Mouse (Mus musculus) erythroblast, embryonic 14.5 days (primary cell): Measurements from ENCODE around the gene Txndc9. TPM values are rescaled to one million over a fixed set of nuclear protein-coding genes. Genes with fewer than 3 reads are reported as not detected.

Source experiments
- H3K27me3 ChIP-seq: 2 replicates; pipeline ENCODE4 v1.6.1; 2012; ENCODE audit warnings: inconsistent platforms; ENCODE audit not compliant: control insufficient read depth
- H3K36me3 ChIP-seq: 2 replicates; pipeline ENCODE4 v1.6.1; 2012; ENCODE audit warnings: mild to moderate bottlenecking, inconsistent platforms; ENCODE audit not compliant: control insufficient read depth
- H3K4me1 ChIP-seq: 2 replicates; pipeline ENCODE4 v1.6.1; 2012; ENCODE audit warnings: inconsistent platforms; ENCODE audit not compliant: control insufficient read depth
- H3K4me3 ChIP-seq: replicated peaks from 2 replicates; pipeline ENCODE3; 2012; ENCODE audit warnings: moderate library complexity, mild to moderate bottlenecking, inconsistent platforms
- H3K9me3 ChIP-seq: 2 replicates; pipeline ENCODE4 v1.6.1; 2012; ENCODE audit warnings: low read length, inconsistent platforms, mixed read lengths; ENCODE audit not compliant: control insufficient read depth
- GATA1 ChIP-seq: IDR thresholded peaks from 2 replicates; pipeline ENCODE4 v1.6.1; 2012; ENCODE audit warnings: low read length, inconsistent platforms, mixed read lengths
- TAL1 ChIP-seq: IDR thresholded peaks from 3 replicates; pipeline ENCODE4 v1.6.1; 2012; ENCODE audit warnings: low read length, inconsistent platforms, mixed read lengths
- polyA plus RNA-seq: library from polyadenylated mRNA; stranded (reverse); fragments of >175 nt; gene quantifications from 2 replicates; pipeline ENCODE4 v1.2.3, GENCODE M21; 2012

Txndc9 gene
- 0.46 and 1.1 TPM in 2 replicates for polyA plus RNA-seq

DNA sequence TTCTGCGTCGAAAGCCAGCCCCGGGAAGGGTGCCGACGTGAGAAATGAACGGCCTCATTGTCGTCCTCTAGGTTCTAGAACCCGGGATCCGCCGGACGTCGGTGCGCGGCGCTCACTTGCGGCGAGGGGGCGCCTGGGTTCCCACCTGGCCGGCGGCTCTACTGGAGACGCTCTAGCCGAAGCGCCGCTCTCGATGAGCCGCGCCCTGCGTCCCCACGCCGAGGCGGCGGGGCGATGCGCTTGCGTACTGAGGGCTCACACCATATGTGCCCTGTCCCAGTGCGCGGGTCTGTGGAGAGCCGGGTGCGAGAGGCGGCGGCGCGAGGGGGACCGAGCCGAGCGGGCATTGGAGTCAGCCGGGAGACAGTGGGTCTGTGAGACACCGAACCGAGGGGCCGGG, at the start of gene Txndc9, which contains the start of gene Eif5b:
TSS of gene Txndc9 (minus strand) at position 27 of the 400 bp plus-strand sequence.
TSS of gene Eif5b (plus strand) at position 144 of the 400 bp plus-strand sequence.
- Histone ChIP-seq H3K4me3 (peak within 1 kb of the TSS; percentile 93), H3K27me3 (no peaks in the 10 kb centered on the region), H3K4me1 (peaks cover 60% of the 10 kb centered on the region), H3K36me3 (peaks cover 49% of the 10 kb centered on the region), H3K9me3 (no peaks in the 10 kb centered on the region)
- TF ChIP-seq GATA1 (no peak), TAL1 (no peak)

DNA sequence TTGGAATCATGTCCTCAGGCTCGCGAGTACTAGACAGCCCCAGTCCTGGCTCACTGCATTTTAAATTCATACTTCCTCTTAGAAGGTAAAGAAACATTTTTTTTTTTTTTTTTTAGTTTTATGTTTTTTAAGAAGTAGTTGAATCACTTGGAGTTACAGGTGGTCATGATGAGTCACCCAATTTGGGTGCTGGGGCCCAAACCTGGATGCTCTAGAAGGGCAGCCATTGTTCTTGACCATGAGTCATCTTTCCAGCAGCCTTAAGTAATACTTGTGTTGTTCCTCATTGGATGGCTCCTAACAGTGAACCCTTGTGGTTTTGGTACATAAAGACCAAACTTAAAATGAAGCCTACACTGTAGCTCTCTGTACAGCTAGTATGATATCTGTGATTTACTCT, 41.2 kb upstream of the Txndc9 start:
- Histone ChIP-seq H3K4me3 (no peak overlapping the region), H3K4me1 (no peaks in the 10 kb centered on the region), H3K27me3 (no peaks in the 10 kb centered on the region), H3K9me3 (no peaks in the 10 kb centered on the region), H3K36me3 (peaks cover 99% of the 10 kb centered on the region)
- TF ChIP-seq GATA1 (no peak), TAL1 (no peak)

DNA sequence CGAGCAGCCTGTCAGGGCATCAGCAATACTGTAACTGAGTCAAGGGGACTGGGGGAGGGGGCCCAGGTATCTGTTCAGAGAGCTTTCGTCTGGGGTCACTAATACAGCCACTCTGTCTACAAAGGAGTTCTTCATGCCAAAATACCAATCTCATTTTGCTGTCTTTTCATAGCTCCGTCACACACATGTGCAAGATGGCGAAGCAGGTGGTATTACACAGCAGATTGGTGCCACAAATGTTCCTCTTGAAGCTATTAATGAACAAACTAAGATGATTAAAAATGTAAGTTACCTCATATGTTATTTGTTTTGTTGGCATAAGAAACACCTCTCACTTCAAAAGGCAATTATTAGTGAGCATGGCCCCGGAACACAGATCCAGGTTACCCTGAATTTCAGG, 39.7 kb upstream of the Txndc9 start:
- peaks cover 99% of the 10 kb centered on the region for H3K36me3 ChIP-seq
- H3K4me1 ChIP-seq = no peaks in the 10 kb centered on the region
- H3K4me3 ChIP-seq = no peak overlapping the region
- H3K9me3 ChIP-seq = no peaks in the 10 kb centered on the region
- TF ChIP-seq TAL1 (no peak), GATA1 (no peak)
- H3K27me3 ChIP-seq = no peaks in the 10 kb centered on the region

DNA sequence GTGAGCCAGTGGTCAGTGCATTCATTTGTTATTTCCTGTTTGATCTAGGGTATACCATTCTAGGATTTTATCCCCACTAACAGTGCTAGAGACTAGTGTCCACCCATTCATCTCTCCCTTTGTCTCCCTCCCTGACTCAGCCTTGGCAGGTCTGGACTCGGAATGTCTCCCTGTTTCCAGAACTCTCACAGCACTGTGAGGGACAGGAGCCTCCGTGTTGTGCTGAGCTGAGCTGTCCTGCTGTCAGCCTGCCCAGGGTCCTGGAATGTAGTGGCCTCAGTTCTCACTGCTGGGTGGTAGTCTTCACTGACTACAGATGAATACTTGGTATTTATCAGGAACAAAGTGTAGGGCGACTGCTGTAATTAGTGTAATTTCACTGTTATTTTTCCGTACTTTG, 37.8 kb upstream of the Txndc9 start:
- no peak overlapping the region for H3K4me3 ChIP-seq

DNA sequence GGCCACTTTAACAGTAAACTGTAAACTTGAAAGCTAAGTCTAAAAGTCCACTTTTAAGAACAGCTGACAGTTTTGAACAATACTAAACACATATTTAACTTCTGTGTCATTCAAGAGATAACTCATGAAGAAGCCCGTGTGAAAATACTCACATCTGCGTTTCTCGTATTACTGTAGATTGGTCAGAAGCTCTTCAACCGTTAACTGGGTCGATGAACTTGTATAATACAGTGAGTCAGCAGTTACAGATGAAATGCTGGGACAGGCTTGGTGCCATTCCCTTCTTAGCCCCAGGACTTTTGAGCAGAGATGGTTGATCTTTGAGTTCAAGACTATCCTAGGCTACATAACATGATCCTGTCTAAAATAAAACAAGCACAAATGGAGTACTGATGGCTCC, 33.7 kb upstream of the Txndc9 start:
- no peaks in the 10 kb centered on the region for H3K9me3 ChIP-seq
- H3K36me3 ChIP-seq = peaks cover 94% of the 10 kb centered on the region
- H3K4me1 ChIP-seq = no peaks in the 10 kb centered on the region
- no peak overlapping the region for H3K4me3 ChIP-seq
- TF ChIP-seq GATA1 (no peak), TAL1 (no peak)
- H3K27me3 ChIP-seq = no peaks in the 10 kb centered on the region

More for the DNA sequence above, 37.8 kb upstream of the Txndc9 start:
- H3K9me3 ChIP-seq = no peaks in the 10 kb centered on the region
- H3K4me1 ChIP-seq = no peaks in the 10 kb centered on the region
- H3K36me3 ChIP-seq = peaks cover 98% of the 10 kb centered on the region
- TF ChIP-seq GATA1 = no peak
- TF ChIP-seq TAL1 = no peak
- no peaks in the 10 kb centered on the region for H3K27me3 ChIP-seq

DNA sequence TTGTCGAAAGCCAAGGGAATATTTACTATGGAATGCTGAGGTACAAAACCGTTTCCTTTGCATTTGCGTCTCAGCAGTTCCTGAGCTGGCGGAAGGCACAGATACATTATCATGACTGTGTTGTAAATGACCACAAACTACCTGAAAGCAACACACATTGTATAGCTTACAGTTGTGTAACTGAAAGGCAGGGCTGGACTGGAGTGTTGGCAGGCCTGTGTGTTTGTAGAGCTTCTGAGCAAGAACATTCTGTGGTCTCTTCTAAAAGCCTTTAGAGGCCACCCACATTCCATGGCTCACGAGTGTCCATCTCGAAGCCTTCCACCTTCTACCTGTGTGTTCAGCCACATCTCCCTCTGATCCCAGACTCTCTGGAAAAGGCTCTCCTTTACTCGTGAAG, 29.6 kb upstream of the Txndc9 start:
- Histone ChIP-seq H3K36me3 (peaks cover 94% of the 10 kb centered on the region), H3K4me3 (no peak overlapping the region), H3K4me1 (0 out of 2 replicates have a peak, but pooled peaks cover 2% of the 10 kb centered on the region), H3K9me3 (no peaks in the 10 kb centered on the region), H3K27me3 (no peaks in the 10 kb centered on the region)
- no peak for TF ChIP-seq GATA1
- TF ChIP-seq TAL1 = no peak

DNA sequence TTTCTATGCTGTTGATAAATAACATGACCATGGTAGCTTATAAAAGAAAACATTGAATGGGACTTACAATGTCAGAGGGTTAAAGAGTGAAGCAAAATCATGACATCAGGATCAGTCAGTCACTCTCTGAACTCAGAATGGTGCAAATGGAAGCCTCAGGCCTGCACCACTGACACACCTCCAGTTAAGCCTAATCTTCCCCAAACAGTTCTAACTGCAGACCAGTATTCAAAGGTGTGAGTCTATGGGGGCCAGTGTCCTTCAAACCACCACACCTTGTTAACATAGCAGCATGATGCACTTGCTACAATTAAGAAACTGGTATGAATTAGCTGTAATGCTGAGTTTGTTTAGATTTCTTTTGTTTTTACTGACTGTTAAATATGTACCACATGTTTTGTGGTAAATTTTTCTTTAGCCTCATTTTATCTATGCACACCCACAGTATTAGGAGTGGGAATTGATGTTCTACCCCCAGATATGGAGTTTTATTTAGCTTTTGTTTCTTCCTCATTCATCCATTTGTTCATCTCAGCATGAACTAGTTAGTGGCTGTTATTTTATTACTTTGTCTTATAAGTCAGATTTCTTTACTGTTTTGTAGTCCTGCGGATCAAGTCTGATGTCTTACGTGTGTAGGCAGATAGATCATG, 17.0 kb upstream of the Txndc9 start:
- H3K27me3 ChIP-seq = no peaks in the 10 kb centered on the region
- H3K9me3 ChIP-seq = no peaks in the 10 kb centered on the region
- peaks cover 64% of the 10 kb centered on the region for H3K4me1 ChIP-seq
- peaks cover 43% of the 10 kb centered on the region for H3K36me3 ChIP-seq
- TF ChIP-seq TAL1 (peak; percentile 59), GATA1 (no peak; the same call in 1 of the 2 replicates)
- H3K4me3 ChIP-seq = peak overlapping the region; percentile 18

DNA sequence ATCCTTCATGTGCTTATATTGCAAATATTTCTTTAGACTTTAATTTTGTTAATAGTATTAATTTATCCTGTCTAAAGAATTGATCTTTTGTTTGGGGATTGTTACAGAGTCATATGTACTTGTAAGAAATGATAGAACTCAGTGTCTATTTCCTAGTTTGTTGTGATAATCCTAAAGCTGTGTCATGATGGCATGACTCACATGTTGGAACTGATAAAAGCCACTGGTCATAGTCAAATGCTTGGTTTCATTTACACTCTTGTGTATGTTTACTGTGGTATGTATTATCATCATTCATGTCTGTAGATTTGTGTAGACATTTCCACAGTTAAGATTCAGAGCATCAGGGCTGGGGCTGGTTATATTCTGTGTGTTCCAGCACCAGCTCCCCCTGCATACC, 14.8 kb upstream of the Txndc9 start:
- peaks cover 84% of the 10 kb centered on the region for H3K4me1 ChIP-seq
- no peaks in the 10 kb centered on the region for H3K9me3 ChIP-seq
- H3K36me3 ChIP-seq = peaks cover 38% of the 10 kb centered on the region
- no peaks in the 10 kb centered on the region for H3K27me3 ChIP-seq
- peak overlapping the region; percentile 54 for H3K4me3 ChIP-seq
- TF ChIP-seq TAL1 = no peak
- TF ChIP-seq GATA1 = peak; percentile 56

DNA sequence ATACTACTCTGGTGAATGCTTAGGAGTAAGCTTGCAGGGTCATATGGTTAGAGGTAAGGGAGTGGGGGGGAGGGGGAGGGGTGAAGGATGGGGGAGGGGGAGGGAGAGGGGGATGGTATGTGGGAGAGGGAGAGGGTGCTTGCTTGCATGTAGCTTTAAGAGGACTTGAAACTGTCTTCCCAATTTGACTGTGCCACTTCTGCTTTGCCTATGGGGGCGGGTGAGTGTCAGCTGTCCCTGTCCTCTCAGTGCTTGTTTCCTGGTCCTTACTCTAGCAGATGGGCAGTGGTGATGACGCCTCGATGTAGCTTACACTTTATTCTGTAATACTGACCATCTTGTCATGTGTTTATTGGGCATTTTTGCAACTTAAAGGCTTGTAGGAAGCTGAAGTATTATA, 14.4 kb upstream of the Txndc9 start:
- no peaks in the 10 kb centered on the region for H3K9me3 ChIP-seq
- H3K4me1 ChIP-seq = peaks cover 88% of the 10 kb centered on the region
- TF ChIP-seq GATA1 (no peak), TAL1 (no peak)
- H3K27me3 ChIP-seq = no peaks in the 10 kb centered on the region
- peak overlapping the region; percentile 54 for H3K4me3 ChIP-seq
- H3K36me3 ChIP-seq = peaks cover 38% of the 10 kb centered on the region
